Mouse (Mus musculus): Measurements from ENCODE around the gene Nek1. TPM values are rescaled to one million over a fixed set of nuclear protein-coding genes. Genes with fewer than 3 reads are reported as not detected.
"Not testable (repeated sequence)": the region's sequence is repeated elsewhere in the genome, so short reads cannot be mapped to it uniquely, and the experiment has no call there.

Nek1 gene
- polyA plus RNA-seq, 1 experiment = 8.8 TPM

DNA sequence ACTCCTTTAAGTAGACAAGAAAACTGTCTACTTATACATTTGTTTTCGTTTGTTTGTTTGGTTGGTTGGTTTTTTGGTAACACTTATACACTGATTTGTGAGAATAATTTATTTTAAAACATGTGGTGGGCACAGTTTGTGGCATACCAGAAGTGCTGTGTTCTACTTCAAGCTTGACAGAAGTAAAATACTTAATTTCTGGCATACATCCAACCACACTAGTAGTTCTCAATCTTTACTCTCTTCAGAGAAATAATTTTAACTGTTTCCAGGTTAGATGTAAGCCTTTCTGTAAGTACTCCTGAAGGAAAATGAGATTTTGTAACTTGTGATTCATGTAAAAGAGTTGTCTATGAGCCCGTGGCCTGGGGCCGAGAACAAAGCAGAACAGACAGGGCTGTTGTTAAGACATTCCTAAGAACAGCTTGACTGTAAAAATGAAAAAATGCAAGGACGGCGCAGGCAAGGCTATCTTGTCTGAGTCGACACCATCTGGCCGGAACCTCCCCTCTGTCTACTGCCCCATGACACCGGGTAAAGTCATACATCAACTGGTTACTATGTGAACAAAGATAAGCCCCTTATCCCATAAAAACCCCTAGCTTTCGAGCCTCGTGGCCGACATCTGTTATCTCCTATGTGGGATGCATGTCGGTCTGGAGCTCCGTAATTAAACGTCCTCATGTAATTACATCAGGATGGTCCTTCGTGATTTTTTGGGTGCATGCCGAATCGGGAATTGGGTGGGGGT is 8.6 kb upstream of the Nek1 start:
- DNase-seq (ENCODE audit: low spot score) = not testable (repeated sequence)

DNA sequence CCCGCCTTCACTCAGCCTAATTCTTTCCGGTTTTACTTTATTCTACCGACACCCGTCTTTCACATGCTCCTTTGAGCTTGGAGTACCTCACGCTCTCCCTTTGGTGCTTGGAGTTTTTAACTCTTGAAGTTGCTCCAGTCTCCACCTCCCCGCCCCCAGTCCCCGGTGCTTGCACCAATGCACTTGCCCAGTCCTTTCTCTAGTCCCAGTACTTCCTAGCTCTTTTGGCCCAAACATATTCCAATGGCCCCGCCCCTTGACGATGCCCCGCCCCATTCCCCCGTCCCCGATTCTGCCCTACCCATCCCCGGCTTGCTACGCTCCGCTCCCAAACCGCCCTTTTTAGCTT is 460 bp upstream of the Nek1 start:
- no peak for DNase-seq (ENCODE audit: low spot score)

GRCm38 (mm10) chr8:60993639-60993986 is 618 bp downstream of the Nek1 start:
- DNase-seq (ENCODE audit: low spot score) = no peak

DNA sequence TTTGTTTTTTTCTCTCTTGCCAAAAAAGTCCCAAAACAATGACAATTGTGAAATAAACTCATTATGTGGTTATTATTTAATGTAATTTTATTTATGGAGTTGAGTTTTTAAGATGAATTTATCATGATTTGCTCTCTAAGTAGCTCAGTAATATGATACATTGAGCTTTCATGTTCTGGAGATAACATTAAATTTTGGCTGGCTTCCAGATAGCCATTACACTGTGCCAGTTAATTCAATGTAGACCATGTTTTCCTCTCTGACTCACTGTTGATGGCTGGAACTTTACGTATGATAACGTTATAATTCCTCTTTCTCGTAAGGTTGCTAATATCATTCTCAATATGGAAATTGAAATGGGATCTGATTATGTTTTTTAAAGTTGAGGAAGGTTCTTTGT is 3.5 kb downstream of the Nek1 start:
- no peak for DNase-seq (ENCODE audit: low spot score)

DNA sequence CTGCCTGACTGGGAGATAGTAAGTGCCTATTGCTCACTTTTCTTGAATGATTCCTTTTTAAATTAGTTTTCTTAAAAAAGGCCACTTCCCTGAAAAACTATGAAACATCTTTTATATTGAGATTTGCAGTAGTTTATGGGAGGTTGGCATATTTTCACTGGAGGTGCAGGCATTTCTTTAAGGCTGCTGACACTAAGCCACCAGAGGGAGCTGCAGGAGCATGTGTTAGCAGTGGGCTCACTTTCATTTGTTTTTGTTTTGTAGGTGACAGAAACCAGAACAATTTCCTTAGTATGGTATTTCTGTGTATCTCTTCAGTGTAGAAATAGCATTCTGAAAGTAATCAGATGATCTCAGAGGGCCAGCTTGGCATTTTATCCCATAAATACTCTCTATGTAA is 49.0 kb downstream of the Nek1 start:
- no peak for DNase-seq (ENCODE audit: low spot score)

DNA sequence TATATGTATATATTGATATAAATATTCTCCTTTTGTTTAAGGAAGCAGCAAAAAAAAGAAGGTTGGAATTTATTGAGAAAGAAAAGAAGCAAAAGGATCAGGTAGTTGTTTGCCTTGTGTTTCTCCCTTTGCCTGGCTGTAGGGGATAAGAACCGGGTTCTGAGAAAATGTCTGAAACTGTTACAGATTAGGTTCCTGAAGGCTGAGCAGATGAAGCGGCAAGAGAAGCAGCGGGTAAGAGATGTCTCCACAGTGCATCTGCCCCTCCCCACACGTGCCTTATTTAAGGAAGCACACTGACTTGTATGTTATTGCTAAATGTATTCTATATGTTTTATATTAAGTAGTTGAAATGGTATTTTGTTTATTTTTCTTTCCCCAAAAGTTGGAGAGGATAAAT is 50.9 kb downstream of the Nek1 start:
- DNase-seq (ENCODE audit: low spot score) = no peak

DNA sequence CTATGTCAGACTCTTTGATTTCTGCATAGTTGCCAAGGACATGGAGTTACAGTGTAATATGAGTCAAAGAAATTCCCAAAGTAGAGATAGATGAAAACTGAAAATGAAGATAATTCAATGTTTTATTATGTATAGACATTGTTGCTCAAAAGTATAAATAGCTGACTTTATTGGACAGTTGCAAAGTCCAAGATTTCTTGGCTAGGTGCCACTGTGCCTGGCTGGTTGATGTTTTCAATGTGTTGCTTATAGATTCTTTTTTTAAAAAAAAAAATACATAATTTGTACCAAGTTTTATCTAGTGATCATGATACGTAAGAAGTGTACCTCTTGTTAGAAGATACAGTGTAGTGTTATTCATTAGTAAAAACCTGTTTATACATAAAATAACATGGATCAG is 53.8 kb downstream of the Nek1 start:
- no peak for DNase-seq (ENCODE audit: low spot score)

DNA sequence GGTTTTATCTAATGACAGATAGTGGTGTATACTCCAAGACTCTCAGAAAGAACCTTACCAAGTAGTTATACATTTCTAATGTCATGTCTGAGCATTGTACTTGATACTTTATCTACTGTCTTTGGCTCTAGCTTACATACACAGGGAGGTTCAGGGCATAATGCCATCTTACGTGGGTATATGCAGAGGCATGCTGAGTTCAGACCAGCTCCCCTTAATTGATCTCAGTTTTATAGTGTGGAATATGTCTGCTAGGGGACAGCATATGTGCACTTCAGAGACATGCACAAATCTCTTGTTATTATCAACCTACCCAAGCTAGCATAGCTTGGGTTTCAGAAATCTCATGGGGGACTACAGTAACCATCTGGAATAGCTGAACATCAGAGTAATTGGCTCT is 60.0 kb downstream of the Nek1 start:
- DNase-seq (ENCODE audit: low spot score) = no peak

DNA sequence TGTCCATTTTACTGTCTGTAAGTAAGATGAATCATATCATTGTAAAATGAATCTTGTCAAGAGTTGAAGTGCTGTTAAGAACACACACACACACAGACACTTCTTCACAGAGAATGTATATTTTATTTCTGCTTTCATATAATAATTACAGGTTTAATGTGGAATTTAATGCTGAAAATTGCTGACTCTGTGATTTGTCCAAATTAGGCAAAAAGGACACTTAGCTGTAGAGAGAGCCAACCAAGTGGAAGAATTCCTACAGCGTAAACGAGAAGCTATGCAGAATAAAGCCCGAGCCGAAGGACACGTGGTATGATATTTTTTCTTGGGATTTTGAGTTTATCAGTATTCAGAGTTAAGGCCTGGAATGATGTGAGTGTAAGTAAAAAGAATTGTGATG is 61.3 kb downstream of the Nek1 start:
- DNase-seq (ENCODE audit: low spot score) = no peak

DNA sequence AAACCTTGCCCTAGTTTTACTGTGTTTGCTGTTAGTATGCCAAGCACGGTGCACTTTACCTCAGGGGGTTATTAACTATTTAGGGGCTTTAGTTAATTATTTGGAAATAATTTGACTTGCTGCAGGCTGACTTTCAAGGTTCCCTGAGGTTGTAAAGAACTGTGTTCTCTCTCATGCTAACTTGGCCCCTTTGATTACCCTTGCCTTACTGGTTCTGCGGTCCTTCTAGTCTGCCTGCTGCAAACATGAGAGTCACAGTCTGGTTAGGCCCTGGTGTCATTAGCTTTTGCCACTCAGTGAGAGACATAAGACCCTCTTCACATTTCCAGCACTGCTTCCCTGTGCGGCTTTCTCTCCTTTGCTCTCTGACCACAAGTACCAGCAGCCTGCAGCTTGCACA is 64.0 kb downstream of the Nek1 start:
- no peak for DNase-seq (ENCODE audit: low spot score)

DNA sequence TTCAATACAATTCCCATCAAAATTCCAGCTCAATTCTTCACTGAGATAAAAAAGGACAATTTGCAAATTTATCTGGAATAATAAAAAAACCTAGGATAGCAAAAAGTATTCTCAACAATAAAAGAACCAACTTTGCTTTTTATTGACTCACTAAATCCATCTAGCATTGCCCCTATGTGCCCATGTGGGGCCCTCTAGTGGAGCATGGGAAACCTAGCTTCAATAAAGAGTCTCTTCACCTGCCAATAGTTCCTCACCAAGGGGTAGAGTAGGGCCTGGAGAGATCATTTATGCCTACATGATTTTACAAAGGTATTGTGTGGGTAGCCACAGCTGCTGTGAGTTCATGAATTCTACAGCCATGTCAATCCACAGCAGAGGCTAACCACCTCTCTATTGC is 66.1 kb downstream of the Nek1 start:
- DNase-seq (ENCODE audit: low spot score) = no peak

- DNase-seq (ENCODE audit: low spot score) = no peak
Measured at GRCm38 (mm10) chr8:61060412-61060811, 67.4 kb downstream of the Nek1 start.

GRCm38 (mm10) chr8:61075059-61075458 is 82.1 kb downstream of the Nek1 start:
- DNase-seq (ENCODE audit: low spot score) = no peak

GRCm38 (mm10) chr8:61110496-61110895 is 117.5 kb downstream of the Nek1 start:
- DNase-seq (ENCODE audit: low spot score) = no peak

- no peak for DNase-seq (ENCODE audit: low spot score)
Measured at GRCm38 (mm10) chr8:61111940-61112339, 118.9 kb downstream of the Nek1 start.

- no peak for DNase-seq (ENCODE audit: low spot score)
Measured at GRCm38 (mm10) chr8:61121631-61122030, 128.6 kb downstream of the Nek1 start.

DNA sequence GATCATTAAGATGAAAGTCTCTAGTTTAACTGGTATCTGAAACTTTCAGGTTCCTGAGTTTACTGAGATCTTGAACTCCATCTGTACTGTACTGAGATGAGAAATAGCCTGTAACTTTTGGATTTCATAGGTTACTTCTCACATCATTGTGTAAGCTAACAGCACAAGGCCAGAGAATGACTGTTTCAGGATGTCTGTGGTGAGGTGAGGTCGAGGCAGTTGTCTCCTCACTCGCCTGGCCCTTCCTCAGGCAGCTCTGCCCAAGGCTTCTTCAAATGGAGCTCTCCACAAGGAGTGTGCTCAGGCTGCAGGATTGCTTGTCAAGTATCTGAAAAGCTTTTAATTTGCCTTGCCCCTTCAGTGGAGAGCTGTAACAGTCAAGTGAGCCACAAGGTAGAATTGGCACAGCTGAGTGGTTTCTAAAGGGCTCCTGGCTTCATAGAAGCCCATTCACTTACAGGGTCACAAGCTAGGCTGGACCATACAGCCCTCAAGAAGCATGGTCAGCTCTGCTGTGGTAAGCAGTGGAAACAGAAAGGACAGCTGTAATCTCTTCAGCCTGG is 134.4 kb downstream of the Nek1 start:
- DNase-seq (ENCODE audit: low spot score) = no peak

GRCm38 (mm10) chr8:61132561-61133134 is 139.7 kb downstream of the Nek1 start:
- DNase-seq (ENCODE audit: low spot score) = no peak

- DNase-seq (ENCODE audit: low spot score) = no peak
Measured at GRCm38 (mm10) chr8:61141869-61142268, 148.9 kb downstream of the Nek1 start.

GRCm38 (mm10) chr8:61142302-61142701 is 149.3 kb downstream of the Nek1 start:
- no peak for DNase-seq (ENCODE audit: low spot score)

DNA sequence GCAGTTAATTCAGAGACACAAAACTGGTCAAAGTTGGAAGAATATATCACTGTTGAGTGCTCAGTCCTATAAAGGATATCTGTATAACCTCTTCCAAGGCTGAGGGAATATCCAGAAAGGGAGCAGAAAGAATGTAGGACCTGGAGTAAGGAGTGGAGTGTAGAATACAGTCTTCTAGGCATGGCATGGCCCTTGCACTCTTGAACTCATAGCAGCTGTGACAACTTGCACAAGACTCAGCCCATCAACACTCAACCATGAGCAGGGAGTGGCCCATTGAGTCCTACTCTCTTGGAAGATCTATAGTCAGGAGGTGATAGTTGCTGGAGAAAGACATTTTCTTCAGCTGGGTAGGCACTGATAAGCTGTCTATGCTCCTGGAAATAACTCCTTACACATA is 149.8 kb downstream of the Nek1 start:
- no peak for DNase-seq (ENCODE audit: low spot score)

DNA sequence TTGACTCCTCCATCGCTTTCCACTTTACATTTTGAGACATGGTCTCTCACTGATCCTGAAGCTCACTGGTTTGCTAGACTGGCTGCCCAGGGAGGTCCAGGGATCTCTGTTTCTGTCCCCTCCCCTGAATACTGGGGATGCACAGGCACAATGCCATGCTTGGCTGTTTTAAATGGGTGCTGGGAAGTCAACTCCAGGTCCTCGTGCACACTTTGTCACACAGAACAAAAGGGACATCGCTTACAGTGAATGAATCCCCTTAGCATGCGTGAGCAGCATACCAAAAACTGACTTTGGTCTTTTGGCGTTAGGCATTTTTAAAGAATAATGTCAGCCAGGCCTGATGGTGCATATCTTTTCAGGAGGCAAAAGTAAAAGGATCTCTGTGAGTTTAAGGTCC is 155.7 kb downstream of the Nek1 start:
- no peak for DNase-seq (ENCODE audit: low spot score)

DNA sequence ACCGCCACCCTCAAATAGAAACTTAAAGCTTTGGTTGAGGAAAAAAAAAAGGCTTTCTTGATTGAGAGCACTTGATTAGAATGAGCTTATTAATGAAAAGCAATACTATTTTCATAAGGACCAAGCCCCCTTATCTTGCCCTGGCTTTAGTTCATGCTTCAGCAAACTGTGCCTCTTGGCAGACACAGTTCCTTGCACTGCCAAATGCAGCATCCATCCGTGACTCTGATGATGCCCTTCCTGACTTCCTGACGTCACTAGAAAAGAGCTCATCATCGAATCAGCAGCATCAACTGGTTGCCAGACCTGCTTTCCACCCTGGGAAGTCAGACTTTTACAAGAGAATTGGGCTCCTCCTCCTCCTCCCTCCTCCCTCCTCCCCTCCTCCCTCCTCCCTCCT is 157.6 kb downstream of the Nek1 start:
- DNase-seq (ENCODE audit: low spot score) = no peak

DNA sequence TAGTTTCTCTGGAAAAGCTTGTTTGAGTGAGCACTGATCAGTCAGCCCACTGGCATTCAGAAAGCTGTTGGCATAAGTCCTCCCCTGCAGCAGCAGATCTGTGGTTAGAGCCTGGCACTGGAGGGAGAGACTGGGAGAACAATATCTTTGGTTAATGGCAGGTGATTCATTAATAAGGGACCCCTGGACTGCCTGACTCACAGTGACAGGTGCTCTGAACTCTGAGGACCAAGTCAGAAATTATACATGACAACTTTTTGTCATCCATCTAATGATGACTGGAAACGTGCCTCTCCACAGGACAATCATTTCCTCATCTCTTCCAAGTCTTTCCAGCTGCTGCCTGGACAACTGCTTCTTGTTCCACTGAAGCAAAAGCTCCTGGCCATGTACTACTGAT is 163.4 kb downstream of the Nek1 start:
- DNase-seq (ENCODE audit: low spot score) = no peak

Data from urinary bladder, adult 2 months (tissue).